Comparison of ENCODE assay signal across 14 mouse cellular contexts in the genomic region with DNA sequence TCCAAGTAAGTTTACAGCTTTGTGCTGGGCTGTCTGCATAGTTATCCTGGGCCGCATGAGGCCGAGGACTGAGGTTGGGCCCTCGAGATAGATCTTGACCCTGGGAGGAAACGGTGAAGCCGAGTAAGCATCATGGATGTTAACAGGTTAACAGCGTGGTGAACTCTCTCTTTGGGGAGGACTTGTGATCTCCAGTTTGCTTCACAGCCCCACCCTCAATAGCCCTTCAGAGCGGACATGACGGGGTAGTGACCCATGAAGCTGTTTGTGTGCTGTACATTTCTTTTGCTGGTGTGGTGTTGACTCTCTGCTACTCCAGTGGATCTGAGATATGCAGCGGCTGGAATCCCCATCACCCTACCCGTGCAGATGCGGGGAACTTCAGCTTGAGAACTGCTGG. TPM values are rescaled to one million over a fixed set of nuclear protein-coding genes. Genes with fewer than 3 reads are reported as not detected.
A peak's percentile ranks its signal among the peaks of the same experiment; 100 is the strongest.
DNase-seq lines count a peak whose midpoint lies in the region; ATAC-seq and TF ChIP-seq lines count a peak whose summit lies in the region.
"Had no signal": no experiment of that assay in that cellular context is flagged by ENCODE, and none has a peak within 500 bp of the region (broad histone marks: within the 10 kb centered on the region; RNA-seq: fewer than 3 reads in every experiment).

No protein-coding gene starts in this region.

- no peak overlapping the region for H3K4me3 ChIP-seq in gastrocnemius, adult 2 months
- H3K4me3 ChIP-seq in kidney, embryonic 14.5 days (ENCODE audit: low read length) = no peak overlapping the region
- H3K4me3 ChIP-seq in E14TG2a.4 (replicated peaks; ENCODE audit: low read length) = peak overlapping the region; percentile 23; the same call in 1 of the 2 replicates
- H3K4me3 ChIP-seq in liver, embryonic 15.5 days (replicated peaks) = no peak overlapping the region
- H3K4me3 ChIP-seq: megakaryocyte, embryonic 14.5 days had no signal

- no peaks in the 10 kb centered on the region for H3K9me3 ChIP-seq in kidney, embryonic 14.5 days (ENCODE audit: control insufficient read depth, low read length)
- no peaks in the 10 kb centered on the region for H3K9me3 ChIP-seq in E14TG2a.4 (ENCODE audit: low read length)
- H3K9me3 ChIP-seq in liver, embryonic 15.5 days (replicated peaks) = no peaks in the 10 kb centered on the region
- H3K9me3 ChIP-seq: megakaryocyte, embryonic 14.5 days had no signal

- H3K27me3 ChIP-seq in kidney, embryonic 14.5 days (ENCODE audit: control insufficient read depth, insufficient read depth, low read length) = no peaks in the 10 kb centered on the region
- H3K27me3 ChIP-seq in E14TG2a.4 (ENCODE audit: insufficient read depth, low read length) = peaks cover 13% of the 10 kb centered on the region
- no peaks in the 10 kb centered on the region for H3K27me3 ChIP-seq in liver, embryonic 15.5 days
- H3K27me3 ChIP-seq: megakaryocyte, embryonic 14.5 days had no signal

- H3K27ac ChIP-seq in gastrocnemius, adult 2 months = peak overlapping the region; percentile 70
- peak overlapping the region; percentile 43; the same call in 1 of the 2 replicates for H3K27ac ChIP-seq in kidney, embryonic 14.5 days (ENCODE audit: low read depth, low read length)
- peak overlapping the region; percentile 24; the same call in 1 of the 2 replicates for H3K27ac ChIP-seq in liver, embryonic 15.5 days (replicated peaks)

- 44% methylated on average over 11 of the region's 11 CpGs for WGBS in kidney, embryonic 14.5 days
- 73% methylated on average over 11 of the region's 11 CpGs for WGBS in liver, embryonic 15.5 days (ENCODE audit: insufficient replicate concordance)

- H3K4me1 ChIP-seq in kidney, embryonic 14.5 days (ENCODE audit: control insufficient read depth, insufficient read depth, low read length) = peaks cover 18% of the 10 kb centered on the region
- H3K4me1 ChIP-seq in E14TG2a.4 (replicated peaks; ENCODE audit: low read depth, low read length) = peaks cover 52% of the 10 kb centered on the region
- H3K4me1 ChIP-seq in liver, embryonic 15.5 days (replicated peaks) = peaks cover 74% of the 10 kb centered on the region

- no peak for DNase-seq in gastrocnemius, adult 2 months
- no peak for DNase-seq in gastrocnemius, adult 8-10 months (ENCODE audit: low spot score in 2 of 2)
- DNase-seq in kidney, postnatal 36 days = no peak
- DNase-seq in yolk sac, embryonic 10.5 days (ENCODE audit: low spot score) = no peak
- DNase-seq: cerebellum, postnatal 36 days; left cerebral cortex, postnatal 4 days had no signal

- TF ChIP-seq CTCF in gastrocnemius, adult 2 months (IDR thresholded peaks at IDR 0.05) = no peak
- no peak for TF ChIP-seq CTCF in E14TG2a.4 (conservative IDR thresholded peaks at IDR 0.05; ENCODE audit: low read length)

- no peak for ATAC-seq in kidney, embryonic 14.5 days (ENCODE audit: low FRiP score, low TSS enrichment)
- ATAC-seq in liver, embryonic 15.5 days (ENCODE audit: insufficient read depth) = no peak
- ATAC-seq in erythroid progenitor cell, adult 5-6 weeks (replicated peaks; ENCODE audit: low FRiP score, poor library complexity, severe bottlenecking) = no peak
- ATAC-seq: activated CD4-positive, CD25-positive, alpha-beta regulatory T cell, adult 4 months had no signal

- no peak overlapping the region for H3K9ac ChIP-seq in kidney, embryonic 14.5 days (ENCODE audit: low read depth, low read length)
- H3K9ac ChIP-seq in liver, embryonic 15.5 days = no peak overlapping the region

- no peak overlapping the region for H3K4me2 ChIP-seq in kidney, embryonic 14.5 days (replicated peaks; ENCODE audit: low read depth, low read length)
- H3K4me2 ChIP-seq in liver, embryonic 15.5 days = no peak overlapping the region

- no peaks in the 10 kb centered on the region for H3K36me3 ChIP-seq in kidney, embryonic 14.5 days (ENCODE audit: control insufficient read depth, insufficient read depth, low read length)
- peaks cover 3% of the 10 kb centered on the region; the same call in 1 of the 2 replicates for H3K36me3 ChIP-seq in E14TG2a.4 (ENCODE audit: insufficient read depth, low read length)
- no peaks in the 10 kb centered on the region for H3K36me3 ChIP-seq in liver, embryonic 15.5 days (replicated peaks)
- H3K36me3 ChIP-seq: G1E had no signal

- intact Hi-C loops in gastrocnemius, adult 2 months (cut with DNase I) = no loop called here

RNA-seq across cellular contexts. Expression of a gene that starts 21.1 kb away (rescaled TPM):
- 1 to 10 TPM in 1 of 2 experiments, under 1 TPM in 1; 0.89 to 2.5 TPM for total RNA-seq in gastrocnemius, adult 2 months (2021)
- 1 to 10 TPM; 1.2 to 1.8 (median 1.5) TPM for total RNA-seq in gastrocnemius, adult 8-10 months (2022)
- polyA plus RNA-seq in kidney, embryonic 14.5 days (2014; fragmentation: Nextera tagmentation; extraction: Ambion mirVana) = 4.0 and 5.4 TPM in 2 replicates
- polyA plus RNA-seq in liver, embryonic 15.5 days (2015; fragmentation: Nextera tagmentation; extraction: Ambion mirVana) = 9.3 and 10.2 TPM in 2 replicates
- 6.5 and 6.7 TPM in 2 replicates for total RNA-seq in erythroid progenitor cell, adult 5-6 weeks (2015; ENCODE audit: low replicate concordance)
- 3.6 and 9.9 TPM in 2 replicates for total RNA-seq in erythroid progenitor cell, adult 5-6 weeks (2017; ENCODE audit: low replicate concordance)
- polyA plus RNA-seq: G1E had no signal

RNA-seq across cellular contexts. Expression of a gene that starts 50.9 kb away (rescaled TPM):
- total RNA-seq in gastrocnemius, adult 2 months (2021) = not detected
- not detected for total RNA-seq in gastrocnemius, adult 8-10 months (2022)
- not detected in 2 replicates for polyA plus RNA-seq in kidney, embryonic 14.5 days (2014; fragmentation: Nextera tagmentation; extraction: Ambion mirVana)
- 74.3 and 97.3 TPM in 2 replicates for polyA plus RNA-seq in liver, embryonic 15.5 days (2015; fragmentation: Nextera tagmentation; extraction: Ambion mirVana)
- total RNA-seq in erythroid progenitor cell, adult 5-6 weeks (2015; ENCODE audit: low replicate concordance) = not detected in 2 replicates
- total RNA-seq in erythroid progenitor cell, adult 5-6 weeks (2017; ENCODE audit: low replicate concordance) = not detected in 2 replicates
- total RNA-seq: G1E; left cerebral cortex, postnatal 4 days had no signal
- polyA plus RNA-seq: activated CD4-positive, CD25-positive, alpha-beta regulatory T cell, adult 4 months; G1E; urinary bladder, adult 2 months had no signal
